Mouse (Mus musculus) cerebellum, postnatal 10 days (tissue): ENCODE results near the gene 4933428G20Rik.

Source experiments
- DNase-seq, 2 experiments: peaks; one replicate each; pipeline ENCODE4 v3.0.0; 2021; ENCODE audit warnings: mixed read lengths in 2 of 2

Gene 4933428G20Rik

DNA sequence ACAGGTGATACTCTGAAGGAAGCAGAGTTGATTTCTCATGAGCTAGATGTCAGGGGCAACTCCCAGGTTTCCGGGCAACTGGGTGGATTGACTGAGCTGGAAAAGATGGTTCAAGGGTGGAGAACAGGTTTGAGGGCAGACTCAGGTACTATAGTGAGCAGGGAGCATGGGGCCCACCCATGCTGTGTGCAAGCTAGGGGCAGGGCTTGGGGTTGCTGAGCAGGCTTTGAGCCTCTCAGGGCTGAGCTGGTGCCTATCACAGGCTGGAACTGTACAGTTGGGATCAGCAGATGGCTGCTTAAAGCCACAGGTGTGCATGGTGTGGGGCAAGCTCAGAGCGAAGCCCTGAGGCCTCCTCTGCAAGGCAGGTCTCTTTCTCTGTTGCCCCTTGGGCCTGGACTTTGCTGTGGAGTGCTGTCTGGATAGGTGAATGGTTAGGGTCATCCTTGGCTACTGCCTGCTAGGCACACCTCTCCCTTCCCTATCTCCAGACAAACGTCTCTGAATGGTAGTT lies 38.8 kb downstream of the 4933428G20Rik start:
- peak; percentile 45 to 48 for DNase-seq

DNA sequence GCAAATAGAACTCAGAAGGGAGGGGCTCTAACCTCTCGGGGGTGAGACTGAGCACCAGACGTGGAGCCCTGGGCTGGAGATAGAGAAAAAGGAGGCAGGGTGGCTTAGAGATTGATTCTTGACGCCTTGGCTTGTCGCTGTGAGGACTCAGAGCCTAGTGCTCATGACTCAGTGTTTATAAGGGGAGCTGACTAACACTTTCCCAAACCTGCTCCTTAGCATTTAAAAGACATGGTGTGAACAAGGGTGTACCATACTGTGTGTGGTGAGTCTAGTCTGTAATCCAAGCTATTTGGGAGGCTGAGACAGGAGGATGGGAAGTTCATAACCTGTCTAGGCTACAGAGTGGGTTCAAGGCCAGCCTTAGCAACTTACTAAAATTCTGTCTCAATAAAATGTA lies 43.0 kb downstream of the 4933428G20Rik start:
- no peak for DNase-seq

GRCm38 (mm10) chr11:97451625-97452024 lies 48.5 kb downstream of the 4933428G20Rik start:
- peak; percentile 55 to 65 for DNase-seq

DNA sequence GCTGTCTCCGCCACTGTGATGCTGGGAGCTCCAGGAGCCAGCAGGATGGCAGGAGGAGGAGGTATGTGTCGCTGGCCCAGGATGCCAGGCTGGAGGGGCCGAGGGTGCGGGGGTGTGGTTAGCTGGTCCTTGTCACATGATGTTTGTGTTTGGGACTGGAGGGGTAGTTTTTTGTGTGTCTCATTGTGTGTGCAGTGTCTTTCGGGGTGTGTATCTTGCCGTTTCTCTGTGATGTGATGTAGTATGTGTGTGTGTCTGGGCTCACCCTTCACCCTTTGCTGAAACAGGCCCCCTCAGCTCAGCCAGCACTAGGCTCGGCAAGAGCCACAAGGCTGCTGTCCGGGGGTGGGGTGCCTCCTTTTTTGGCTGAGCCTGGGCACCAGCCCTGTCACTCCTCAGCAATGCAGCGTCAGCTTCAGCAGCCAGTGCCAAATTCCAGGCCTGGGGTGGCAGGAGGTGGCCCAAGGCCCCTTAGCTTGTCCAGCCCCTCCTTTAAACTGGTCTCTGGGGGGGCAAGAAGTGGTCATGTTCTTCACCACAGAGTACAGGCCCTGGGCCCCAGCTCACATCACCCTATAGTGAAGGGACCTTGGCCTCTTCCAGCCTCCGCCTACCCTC lies 49.7 kb downstream of the 4933428G20Rik start:
- peak; percentile 50 to 56 for DNase-seq

DNA sequence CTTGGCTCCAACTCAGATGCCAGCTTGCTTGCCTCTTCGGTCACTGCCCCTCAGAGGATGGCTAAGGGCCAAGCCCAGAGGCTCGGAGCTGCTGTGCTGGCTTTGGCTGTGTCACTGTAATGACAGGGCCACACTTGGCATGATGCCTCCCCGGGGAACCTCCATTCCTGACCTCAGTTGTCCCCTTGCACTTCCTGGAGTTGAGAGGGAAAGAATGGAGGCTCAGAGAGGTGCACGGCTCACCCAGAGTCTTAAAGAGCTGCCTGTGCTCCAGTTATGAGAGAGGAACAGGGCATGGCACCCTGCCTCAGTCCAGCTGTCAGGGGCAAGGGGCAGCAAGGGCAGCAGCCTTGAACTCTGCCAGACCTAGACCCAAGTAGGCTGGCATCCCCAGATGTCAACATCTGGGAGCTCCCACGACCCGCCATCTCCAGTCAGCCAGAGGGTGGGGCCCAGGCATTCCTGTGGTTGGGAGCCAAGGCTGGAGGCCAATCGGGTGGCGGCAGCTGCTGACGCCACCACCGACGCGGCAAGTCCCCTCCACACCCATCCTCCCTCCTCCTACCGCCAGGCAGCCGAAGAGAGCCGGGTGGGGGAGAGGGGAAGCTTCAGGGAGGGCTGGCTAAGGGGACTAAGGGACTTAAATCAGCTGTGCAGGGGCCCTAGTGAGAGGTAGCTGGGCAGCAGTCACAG lies 50.4 kb downstream of the 4933428G20Rik start:
- DNase-seq: peak; percentile 87 to 91

DNA sequence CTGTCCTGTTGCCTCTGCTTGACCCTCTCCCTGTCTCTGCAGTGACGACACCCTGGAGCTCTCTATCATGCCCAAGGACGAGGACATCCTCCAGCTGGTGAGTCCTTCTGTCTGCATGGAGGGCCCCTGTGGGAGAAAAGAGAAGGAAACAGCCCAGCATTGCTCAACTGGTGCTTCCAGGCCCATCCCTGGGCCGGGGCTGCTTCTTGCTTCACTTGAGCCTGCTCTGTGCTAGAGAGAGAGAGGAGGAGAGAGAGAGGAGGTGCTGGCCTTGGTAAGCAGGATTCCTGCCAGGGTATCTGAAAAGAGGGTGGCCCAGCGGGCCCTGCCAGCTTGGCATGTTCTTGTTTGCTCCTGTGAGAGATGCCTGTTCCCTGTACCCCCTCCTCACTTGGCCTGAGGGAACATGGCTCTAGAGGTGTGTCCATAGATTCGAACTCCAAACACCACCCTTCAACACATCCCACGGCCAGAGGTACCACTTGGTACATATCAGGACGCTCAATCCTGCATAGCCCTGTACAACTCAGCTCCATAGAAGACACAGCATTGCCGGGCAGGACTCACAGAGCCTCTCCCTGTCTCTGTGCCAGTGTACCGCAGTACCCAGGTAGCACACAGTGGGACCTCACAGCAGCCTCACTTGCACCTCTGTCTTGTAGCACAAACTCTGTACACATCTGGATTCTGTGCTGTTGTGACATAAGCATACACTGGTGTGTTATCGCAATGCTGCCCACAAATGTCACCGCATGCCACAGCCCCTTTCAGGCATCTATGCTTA lies 51.3 kb downstream of the 4933428G20Rik start:
- no peak for DNase-seq

- no peak for DNase-seq
Measured at GRCm38 (mm10) chr11:97447979-97448378, 52.2 kb downstream of the 4933428G20Rik start.

- DNase-seq: no peak
Measured at GRCm38 (mm10) chr11:97445999-97446511, 54.1 kb downstream of the 4933428G20Rik start.

- peak in 1 of 2 experiments; percentile 43 for DNase-seq
Measured at GRCm38 (mm10) chr11:97445596-97445995, 54.5 kb downstream of the 4933428G20Rik start.

- DNase-seq: no peak
Measured at GRCm38 (mm10) chr11:97442891-97443675, 57.1 kb downstream of the 4933428G20Rik start.

GRCm38 (mm10) chr11:97441658-97442125 lies 58.4 kb downstream of the 4933428G20Rik start:
- DNase-seq: no peak

DNA sequence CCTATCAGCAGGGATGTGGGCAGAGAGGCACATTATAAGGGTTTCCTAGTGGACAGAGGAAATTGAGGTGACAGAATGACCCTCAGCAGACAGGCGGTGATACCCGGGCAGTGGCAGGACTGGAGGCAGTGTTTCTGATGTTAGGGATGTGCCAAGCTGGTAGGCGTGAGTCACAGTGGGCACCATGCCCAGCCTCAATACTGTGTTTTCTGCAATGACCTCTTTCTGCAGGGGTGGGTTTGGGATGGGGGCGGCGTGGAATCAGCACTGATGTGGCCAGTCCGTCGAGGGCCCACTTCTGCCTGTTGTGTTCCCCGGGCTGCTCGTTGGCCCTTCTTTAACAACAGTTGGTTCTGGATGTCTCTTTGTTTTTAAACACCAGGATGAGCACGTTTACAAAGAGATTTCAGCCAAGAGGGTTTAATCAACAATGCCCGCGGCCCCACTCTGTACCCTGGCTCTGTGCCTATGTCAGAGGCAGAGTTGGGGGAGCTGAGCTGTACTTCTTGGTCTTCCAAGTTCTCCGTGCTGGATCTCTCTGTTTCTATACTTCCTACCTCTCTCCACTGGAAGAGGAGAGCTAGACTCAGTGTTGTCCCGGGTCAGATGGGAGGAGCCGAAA lies 59.0 kb downstream of the 4933428G20Rik start:
- DNase-seq: peak; percentile 70 to 71
